Mouse (Mus musculus): ENCODE results near the gene Itgb3. TPM values are rescaled to one million over a fixed set of nuclear protein-coding genes. Genes with fewer than 3 reads are reported as not detected.
A peak's percentile ranks its signal among the peaks of the same experiment; 100 is the strongest.
"Not testable (repeated sequence)": the region's sequence is repeated elsewhere in the genome, so short reads cannot be mapped to it uniquely, and the experiment has no call there.

Itgb3 gene
- 2.0 and 2.3 TPM in 2 replicates for polyA plus RNA-seq (2015; fragmentation: Nextera tagmentation; extraction: Ambion mirVana)

DNA sequence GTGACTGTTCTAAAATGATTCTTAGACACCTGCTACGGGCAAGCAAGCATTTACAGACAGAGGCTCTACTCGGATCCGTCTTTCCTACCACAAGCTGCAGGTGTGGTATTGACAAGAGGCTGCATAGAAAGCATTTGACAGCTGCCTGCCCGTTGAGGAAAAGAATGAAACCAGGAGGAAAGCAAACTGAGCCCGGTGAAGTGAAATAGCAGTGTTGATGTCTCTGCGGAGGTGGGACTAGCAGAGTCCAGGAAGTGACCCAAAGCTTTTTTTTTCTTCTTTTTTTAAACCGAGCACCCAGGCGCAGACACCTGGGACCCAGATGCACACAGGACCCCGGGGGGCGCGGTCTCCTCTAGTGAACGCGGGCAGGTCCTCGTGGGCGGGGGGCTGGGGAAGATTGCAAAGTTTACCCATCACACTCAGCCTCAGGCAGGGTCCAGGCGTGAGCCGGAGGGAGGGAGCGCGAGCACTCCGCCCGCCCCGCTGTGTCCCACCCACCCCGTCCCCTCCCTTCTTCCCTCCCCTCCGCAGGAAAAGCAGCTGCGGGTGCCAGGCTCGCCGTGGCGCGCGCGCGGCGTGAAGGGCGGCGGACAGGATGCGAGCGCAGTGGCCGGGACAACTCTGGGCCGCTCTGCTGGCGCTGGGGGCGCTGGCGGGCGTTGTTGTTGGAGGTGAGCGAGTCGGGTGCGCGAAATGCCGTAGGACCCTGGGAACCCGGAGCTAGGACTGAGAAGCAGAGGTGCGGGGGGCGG lies at the start of gene Itgb3:
Itgb3 (plus strand) TSS at position 510 of the 755 bp plus-strand sequence.
- peak within 1 kb of the TSS; percentile 58 for H3K9ac ChIP-seq
- no peaks in the 10 kb centered on the region for H3K36me3 ChIP-seq
- ATAC-seq (ENCODE audit: low FRiP score, low read depth) = peak; percentile 86
- no peak within 1 kb of the TSS; the same call in 1 of the 2 replicates for H3K27ac ChIP-seq
- H3K4me1 ChIP-seq = peaks cover 11% of the 10 kb centered on the region; the same call in 1 of the 2 replicates
- peaks cover 54% of the 10 kb centered on the region for H3K27me3 ChIP-seq
- peak within 1 kb of the TSS; percentile 53 for H3K4me3 ChIP-seq
- no peaks in the 10 kb centered on the region for H3K9me3 ChIP-seq
- WGBS = under 1% methylated on average over 50 of the region's 51 CpGs
- H3K4me2 ChIP-seq (replicated peaks) = peak within 1 kb of the TSS; percentile 87

DNA sequence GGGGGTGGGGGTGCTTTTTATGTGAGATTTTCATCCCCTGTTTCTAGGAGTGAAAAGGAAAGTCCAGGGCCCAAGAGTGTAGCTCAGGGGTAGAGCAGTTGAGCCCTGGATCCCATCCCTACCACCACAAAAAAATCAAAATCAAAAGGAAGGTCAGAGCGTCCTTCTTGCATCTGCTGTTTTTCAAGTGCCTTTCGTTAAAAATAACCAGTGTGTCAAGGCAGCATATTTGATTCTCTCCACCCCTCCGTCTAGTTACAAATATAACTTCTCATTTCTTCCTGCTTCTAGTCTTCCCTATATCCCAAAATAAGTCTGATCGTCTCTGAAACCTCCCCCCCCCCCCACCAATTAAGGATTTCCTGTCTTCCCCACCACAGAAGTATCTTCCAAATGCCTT lies 49.7 kb upstream of the Itgb3 start:
- Histone ChIP-seq H3K27me3 (no peaks in the 10 kb centered on the region), H3K27ac (no peak overlapping the region), H3K4me3 (no peak overlapping the region), H3K9me3 (no peaks in the 10 kb centered on the region), H3K36me3 (no peaks in the 10 kb centered on the region), H3K9ac (no peak overlapping the region), H3K4me2 (replicated peaks) (no peak overlapping the region), H3K4me1 (no peaks in the 10 kb centered on the region)
- no peak for ATAC-seq (ENCODE audit: low FRiP score, low read depth)
- WGBS = 71% methylated on average over 4 of the region's 4 CpGs

DNA sequence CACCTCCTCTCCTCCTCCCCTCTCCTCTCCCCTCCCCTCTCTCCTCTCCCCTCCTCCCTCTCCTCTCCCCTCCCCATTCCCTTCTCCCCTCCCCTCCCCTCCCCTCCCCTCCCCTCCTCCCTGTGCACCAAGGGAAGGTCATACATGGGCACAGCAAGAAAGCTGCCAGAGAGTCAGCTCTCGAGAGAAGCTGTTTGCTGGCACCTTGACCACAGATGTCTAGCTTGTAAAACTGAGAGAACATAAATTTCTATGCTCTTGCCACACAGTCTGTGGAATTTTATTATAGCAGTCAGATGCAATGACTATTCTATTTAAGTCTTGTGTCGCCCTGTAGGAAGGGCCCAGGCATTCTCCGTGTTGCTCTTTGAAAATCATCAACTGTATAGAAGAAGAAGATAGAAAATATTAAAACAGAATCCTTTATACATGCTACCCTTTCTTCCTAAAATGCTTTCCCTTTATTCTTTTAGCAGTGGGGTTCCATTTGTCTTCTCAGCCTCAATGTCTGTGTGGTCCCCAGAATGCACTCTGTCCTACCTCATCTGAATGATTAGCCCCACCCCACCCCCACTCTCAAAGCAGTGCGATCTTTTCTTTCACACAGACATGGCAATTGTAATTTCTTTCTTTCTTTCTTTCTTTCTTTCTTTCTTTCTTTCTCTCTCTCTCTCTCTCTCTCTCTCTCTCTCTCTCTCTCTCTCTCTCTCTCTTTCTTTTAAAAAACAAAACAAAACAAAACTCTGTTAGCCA lies 49.0 kb upstream of the Itgb3 start:
- Histone ChIP-seq H3K4me1 (no peaks in the 10 kb centered on the region), H3K9ac (no peak overlapping the region), H3K36me3 (no peaks in the 10 kb centered on the region), H3K27me3 (no peaks in the 10 kb centered on the region), H3K9me3 (no peaks in the 10 kb centered on the region), H3K27ac (no peak overlapping the region), H3K4me2 (replicated peaks) (no peak overlapping the region), H3K4me3 (no peak overlapping the region)
- WGBS = 51% methylated on average over 4 of the region's 4 CpGs
- ATAC-seq (ENCODE audit: low FRiP score, low read depth) = no peak

DNA sequence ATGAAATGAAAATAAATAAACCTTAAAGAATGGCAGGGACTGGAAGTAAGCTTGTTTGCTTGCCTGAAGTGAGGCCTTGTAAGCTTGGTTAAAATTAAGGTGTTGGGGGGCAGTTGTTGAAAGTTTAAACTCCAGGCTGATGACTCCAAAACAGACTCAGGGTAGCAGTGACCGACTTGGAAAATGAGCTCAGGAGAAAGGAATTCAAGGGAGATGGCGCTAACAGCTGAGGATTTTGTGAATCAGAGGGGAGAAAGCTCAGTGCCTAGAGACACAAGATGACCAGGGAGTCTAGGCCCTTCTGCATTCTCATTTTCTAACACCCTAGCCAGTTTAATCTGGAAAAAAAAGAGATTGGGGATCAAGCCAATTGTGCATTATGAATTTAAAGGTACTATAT lies 46.8 kb upstream of the Itgb3 start:
- H3K4me1 ChIP-seq = no peaks in the 10 kb centered on the region
- 48% methylated on average over 2 of the region's 2 CpGs for WGBS

DNA sequence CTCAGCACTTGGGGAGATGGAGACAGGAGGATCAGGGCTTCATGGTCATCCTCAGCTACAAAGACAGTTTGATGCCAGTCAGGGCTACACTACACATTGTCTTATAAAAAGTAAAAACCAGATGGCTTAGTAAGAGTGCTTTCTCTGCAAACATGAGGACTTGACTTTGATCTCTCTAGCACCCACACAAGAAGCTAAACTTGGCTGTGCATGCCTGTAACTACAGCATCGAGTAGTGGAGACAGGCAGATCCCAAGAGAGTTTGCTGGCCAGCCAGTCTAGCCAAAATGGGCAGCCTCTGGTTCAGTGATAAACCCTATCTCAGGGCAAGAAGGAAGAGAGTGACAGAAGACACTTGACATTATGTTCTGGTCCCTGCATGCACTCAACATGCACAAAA lies 44.3 kb upstream of the Itgb3 start:
- no peak overlapping the region for H3K27ac ChIP-seq
- no peaks in the 10 kb centered on the region for H3K4me1 ChIP-seq
- no peak for ATAC-seq (ENCODE audit: low FRiP score, low read depth)
- WGBS = 57% methylated on average over 1 of the region's 1 CpGs
- H3K9me3 ChIP-seq = no peaks in the 10 kb centered on the region
- H3K9ac ChIP-seq = no peak overlapping the region
- 0 out of 2 replicates have a peak, but pooled peaks cover 8% of the 10 kb centered on the region for H3K27me3 ChIP-seq
- no peak overlapping the region for H3K4me3 ChIP-seq
- H3K4me2 ChIP-seq (replicated peaks) = no peak overlapping the region
- no peaks in the 10 kb centered on the region for H3K36me3 ChIP-seq

More for the DNA sequence above, 46.8 kb upstream of the Itgb3 start:
- no peaks in the 10 kb centered on the region for H3K9me3 ChIP-seq
- no peak overlapping the region for H3K4me3 ChIP-seq
- H3K27ac ChIP-seq = no peak overlapping the region
- no peaks in the 10 kb centered on the region for H3K27me3 ChIP-seq
- no peak overlapping the region for H3K9ac ChIP-seq
- H3K36me3 ChIP-seq = no peaks in the 10 kb centered on the region
- no peak for ATAC-seq (ENCODE audit: low FRiP score, low read depth)
- no peak overlapping the region for H3K4me2 ChIP-seq (replicated peaks)

DNA sequence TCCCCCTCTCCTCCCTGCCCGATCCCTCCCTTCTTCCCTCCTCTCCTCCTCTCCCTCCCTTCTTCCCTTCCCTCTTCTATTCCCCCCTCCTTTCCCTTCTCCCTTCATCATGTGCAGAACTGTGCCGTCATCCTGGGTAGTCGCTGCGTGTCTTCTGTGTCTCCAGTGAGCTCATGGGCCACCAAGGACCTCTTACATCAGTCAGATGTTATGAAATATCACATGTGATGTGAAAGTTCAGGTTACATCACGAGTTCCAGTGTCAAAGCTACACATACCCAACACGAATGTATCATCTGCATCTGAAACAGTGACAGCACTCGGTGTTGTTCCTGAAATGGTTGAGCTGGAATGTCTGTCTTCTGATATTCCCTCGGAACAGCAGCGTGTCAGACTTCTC lies 42.6 kb upstream of the Itgb3 start:
- H3K27me3 ChIP-seq = 0 out of 2 replicates have a peak, but pooled peaks cover 8% of the 10 kb centered on the region
- ATAC-seq (ENCODE audit: low FRiP score, low read depth) = no peak
- H3K36me3 ChIP-seq = no peaks in the 10 kb centered on the region
- no peak overlapping the region for H3K4me3 ChIP-seq
- no peaks in the 10 kb centered on the region for H3K4me1 ChIP-seq
- H3K4me2 ChIP-seq (replicated peaks) = no peak overlapping the region
- H3K9me3 ChIP-seq = peaks cover 5% of the 10 kb centered on the region; the same call in 1 of the 2 replicates
- H3K9ac ChIP-seq = no peak overlapping the region
- 84% methylated on average over 9 of the region's 9 CpGs for WGBS
- H3K27ac ChIP-seq = no peak overlapping the region

DNA sequence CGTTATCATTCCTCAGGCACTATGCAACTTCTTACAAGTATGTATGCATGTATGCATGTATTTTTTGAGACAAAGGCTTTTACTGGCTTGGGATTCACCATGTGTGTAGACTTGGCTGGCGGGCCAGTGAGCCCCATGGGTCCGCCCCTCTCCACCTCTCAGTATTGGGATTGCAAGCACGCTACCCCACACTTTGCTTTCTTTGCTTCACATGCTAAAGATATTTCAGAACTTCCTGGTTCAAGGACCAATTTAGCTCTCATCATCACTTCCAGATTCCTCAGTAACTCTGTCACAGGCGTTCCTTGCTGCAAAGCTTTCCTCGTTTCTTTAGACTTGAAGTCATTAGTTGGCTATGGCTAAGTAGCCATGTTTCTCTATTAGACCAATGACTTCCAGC lies 41.7 kb upstream of the Itgb3 start:
- Histone ChIP-seq H3K27ac (no peak overlapping the region), H3K36me3 (no peaks in the 10 kb centered on the region), H3K4me3 (no peak overlapping the region), H3K4me2 (replicated peaks) (no peak overlapping the region), H3K27me3 (peaks cover 14% of the 10 kb centered on the region; the same call in 1 of the 2 replicates), H3K9me3 (peaks cover 5% of the 10 kb centered on the region; the same call in 1 of the 2 replicates), H3K9ac (no peak overlapping the region), H3K4me1 (no peaks in the 10 kb centered on the region)
- 78% methylated on average over 6 of the region's 6 CpGs for WGBS
- ATAC-seq (ENCODE audit: low FRiP score, low read depth) = no peak

DNA sequence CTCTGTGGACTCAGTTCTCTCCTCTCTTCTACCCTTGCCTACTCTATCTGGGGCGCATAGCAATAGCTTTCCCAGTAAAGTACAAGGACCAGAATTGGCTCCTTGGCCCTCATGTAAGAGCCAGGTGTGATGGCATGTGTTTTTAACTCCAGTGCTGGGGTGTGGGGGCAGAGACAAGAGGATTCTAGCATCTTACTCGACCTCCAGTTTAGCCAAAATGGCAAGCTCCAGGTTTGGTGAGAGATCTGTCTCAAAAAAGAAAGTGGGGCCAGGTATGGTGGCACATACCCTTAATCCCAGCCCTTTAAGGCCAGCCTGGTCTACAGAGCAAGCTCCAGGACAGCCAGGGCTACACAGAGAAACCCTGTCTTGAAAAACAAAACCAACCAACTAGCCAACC lies 41.0 kb upstream of the Itgb3 start:
- Histone ChIP-seq H3K27me3 (peaks cover 20% of the 10 kb centered on the region), H3K36me3 (no peaks in the 10 kb centered on the region), H3K9me3 (peaks cover 5% of the 10 kb centered on the region; the same call in 1 of the 2 replicates), H3K4me1 (no peaks in the 10 kb centered on the region), H3K9ac (no peak overlapping the region), H3K27ac (no peak overlapping the region), H3K4me3 (no peak overlapping the region), H3K4me2 (replicated peaks) (no peak overlapping the region)
- 70% methylated on average over 2 of the region's 2 CpGs for WGBS
- ATAC-seq (ENCODE audit: low FRiP score, low read depth) = no peak

DNA sequence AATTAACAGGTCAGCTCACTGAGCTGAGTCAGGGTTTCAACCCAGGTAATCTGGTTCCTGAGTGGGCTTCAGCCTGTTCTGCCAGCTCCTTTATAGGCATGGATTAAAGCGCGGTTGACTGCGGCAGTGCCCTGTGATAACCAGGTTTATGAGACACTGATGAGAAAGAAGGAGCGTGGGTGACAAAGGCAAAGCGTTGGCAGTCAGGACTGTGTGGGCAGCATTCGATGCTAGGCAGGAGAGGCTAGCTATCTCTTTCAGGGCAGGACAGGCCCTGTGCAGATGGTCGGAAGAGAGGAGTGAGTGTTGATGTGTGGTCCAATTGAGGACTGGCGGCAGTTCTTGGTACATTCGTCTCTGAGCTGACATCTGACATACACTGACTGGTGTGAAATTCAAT lies 40.1 kb upstream of the Itgb3 start:
- Histone ChIP-seq H3K36me3 (no peaks in the 10 kb centered on the region), H3K9me3 (peaks cover 5% of the 10 kb centered on the region; the same call in 1 of the 2 replicates), H3K4me1 (no peaks in the 10 kb centered on the region), H3K4me3 (no peak overlapping the region), H3K27me3 (peaks cover 29% of the 10 kb centered on the region), H3K27ac (no peak overlapping the region), H3K4me2 (replicated peaks) (no peak overlapping the region), H3K9ac (peak overlapping the region; percentile 25; the same call in 1 of the 2 replicates)
- WGBS = 81% methylated on average over 9 of the region's 9 CpGs
- ATAC-seq (ENCODE audit: low FRiP score, low read depth) = no peak

DNA sequence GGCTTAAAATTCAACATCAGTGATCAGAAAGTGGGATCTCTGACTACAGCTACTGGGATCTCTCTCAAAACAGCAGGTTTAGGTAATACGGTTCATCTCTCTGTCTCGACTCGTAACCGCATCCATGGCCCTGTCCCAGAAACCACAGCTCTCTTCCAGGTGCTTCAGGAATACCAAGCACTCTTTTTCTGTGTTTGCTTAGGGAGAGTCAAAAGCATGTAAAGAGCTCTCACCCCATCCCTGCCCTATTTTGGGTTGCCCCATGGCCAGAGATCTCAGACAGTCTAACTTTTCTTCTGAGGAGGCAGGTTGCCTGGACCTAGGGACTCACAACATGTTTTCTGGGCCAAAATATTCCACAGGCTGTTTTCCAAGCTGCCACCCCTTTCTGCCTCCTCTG lies 39.5 kb upstream of the Itgb3 start:
- Histone ChIP-seq H3K4me1 (no peaks in the 10 kb centered on the region), H3K4me2 (replicated peaks) (no peak overlapping the region), H3K9me3 (peaks cover 5% of the 10 kb centered on the region; the same call in 1 of the 2 replicates), H3K27ac (no peak overlapping the region), H3K9ac (peak overlapping the region; percentile 25; the same call in 1 of the 2 replicates), H3K36me3 (no peaks in the 10 kb centered on the region), H3K27me3 (peaks cover 35% of the 10 kb centered on the region), H3K4me3 (no peak overlapping the region)
- no peak for ATAC-seq (ENCODE audit: low FRiP score, low read depth)
- 91% methylated on average over 4 of the region's 4 CpGs for WGBS

DNA sequence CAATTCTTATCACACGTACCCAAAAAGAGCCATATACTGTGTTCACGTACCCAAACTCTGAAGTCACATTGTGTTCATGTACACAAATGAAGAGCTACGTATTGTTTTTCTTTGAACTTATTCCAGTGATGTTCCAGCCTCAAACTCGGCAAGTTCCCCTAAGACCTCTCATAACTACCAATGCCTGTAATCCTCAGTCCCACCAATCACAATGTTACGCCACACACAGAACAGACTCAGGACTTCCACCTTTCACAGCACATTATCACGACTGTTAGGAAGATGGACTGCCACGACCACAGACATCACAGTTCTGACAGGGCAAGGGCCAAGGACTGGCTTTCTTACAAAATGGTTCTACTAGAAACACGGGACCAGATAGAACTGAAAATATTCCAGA lies 37.3 kb upstream of the Itgb3 start:
- H3K36me3 ChIP-seq; H3K27ac ChIP-seq; H3K4me3 ChIP-seq; H3K4me2 ChIP-seq (replicated peaks); H3K9me3 ChIP-seq; H3K9ac ChIP-seq; H3K4me1 ChIP-seq; ATAC-seq (ENCODE audit: low FRiP score, low read depth): not testable (repeated sequence)
- peaks cover 36% of the 10 kb centered on the region for H3K27me3 ChIP-seq
- 79% methylated on average over 8 of the region's 8 CpGs for WGBS

DNA sequence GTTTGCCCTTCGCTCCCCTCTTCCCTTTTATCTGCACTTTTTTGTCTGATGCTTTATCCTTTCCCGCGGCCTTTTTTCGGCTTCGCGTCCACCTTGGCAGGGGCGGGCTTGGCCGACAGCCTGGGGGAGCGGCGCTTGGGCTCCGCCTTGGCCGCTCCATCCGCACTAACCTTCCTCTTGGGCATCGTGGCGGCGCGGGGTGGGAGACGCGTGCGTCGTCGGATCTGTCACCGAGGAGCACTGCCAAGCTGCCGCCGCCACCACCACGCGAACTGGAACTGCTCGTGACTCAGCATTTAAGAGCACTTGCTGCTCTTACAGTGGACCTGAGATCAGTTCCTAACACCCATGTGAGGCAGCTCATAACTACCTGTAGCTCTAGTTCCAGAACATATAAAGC lies 36.4 kb upstream of the Itgb3 start:
- 1% methylated on average over 28 of the region's 28 CpGs for WGBS
- Histone ChIP-seq H3K4me3 (peak overlapping the region; percentile 42), H3K27me3 (peaks cover 36% of the 10 kb centered on the region), H3K4me2 (replicated peaks) (peak overlapping the region; percentile 64), H3K9ac (peak overlapping the region; percentile 58)
- not testable (repeated sequence) for H3K9me3 ChIP-seq; H3K36me3 ChIP-seq; H3K4me1 ChIP-seq; H3K27ac ChIP-seq; ATAC-seq (ENCODE audit: low FRiP score, low read depth)
